Comparison of ENCODE assay signal across 8 mouse cellular contexts in the genomic region with DNA sequence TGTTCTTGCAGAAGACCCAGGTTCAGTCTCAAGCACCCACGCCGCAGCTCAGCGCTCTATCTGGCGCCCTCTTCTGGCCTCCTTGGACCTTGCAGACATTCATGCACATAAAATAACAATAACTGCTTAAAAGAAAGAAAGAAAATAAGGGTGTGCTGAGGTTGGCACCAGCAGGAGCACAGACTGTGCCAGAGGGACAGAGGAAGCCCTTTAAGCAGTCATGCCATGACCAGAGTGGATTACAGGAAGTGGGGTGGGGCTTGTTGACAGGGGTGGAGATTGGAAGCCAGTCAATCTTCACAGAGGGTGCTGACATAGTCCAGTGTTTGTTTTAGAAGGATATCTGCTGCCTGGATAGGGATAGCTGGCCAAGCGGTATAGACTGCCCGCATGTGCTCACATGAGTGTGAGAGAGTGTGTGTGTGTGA. TPM values are rescaled to one million over a fixed set of nuclear protein-coding genes. Genes with fewer than 3 reads are reported as not detected.
DNase-seq lines count a peak whose midpoint lies in the region; ATAC-seq and TF ChIP-seq lines count a peak whose summit lies in the region.

No protein-coding gene starts in this region.

- no peak overlapping the region for H3K9ac ChIP-seq in liver, embryonic 11.5 days (ENCODE audit: low read depth, low read length)
- no peak overlapping the region for H3K9ac ChIP-seq in stomach, embryonic 16.5 days (ENCODE audit: low read length)
- no peak overlapping the region for H3K9ac ChIP-seq in forebrain, embryonic 13.5 days

- no peak overlapping the region for H3K4me3 ChIP-seq in liver, embryonic 11.5 days (ENCODE audit: low read depth, low read length)
- no peak overlapping the region for H3K4me3 ChIP-seq in cortical plate, adult 2 months (ENCODE audit: insufficient read depth, low read length)
- no peak overlapping the region for H3K4me3 ChIP-seq in stomach, embryonic 16.5 days (replicated peaks; ENCODE audit: low read length)
- H3K4me3 ChIP-seq in forebrain, embryonic 13.5 days, result no peak overlapping the region
- H3K4me3 ChIP-seq in embryonic facial prominence, embryonic 10.5 days, result no peak overlapping the region

- TF ChIP-seq POLR2A in cortical plate, adult 2 months (IDR thresholded peaks at IDR 0.05; ENCODE audit: extremely low read depth, insufficient read depth, low read length), result no peak

- peak; percentile 31 for TF ChIP-seq CTCF in cortical plate, adult 2 months (IDR thresholded peaks at IDR 0.05; ENCODE audit: extremely low read depth, insufficient read depth, low read length)

- ATAC-seq in liver, embryonic 11.5 days (replicated peaks; ENCODE audit: low FRiP score), result no peak
- ATAC-seq in stomach, embryonic 16.5 days (ENCODE audit: insufficient read depth, low FRiP score), result peak; percentile 65; the same call in 1 of the 2 replicates
- ATAC-seq in forebrain, embryonic 13.5 days, result no peak

- H3K27ac ChIP-seq in liver, embryonic 11.5 days (ENCODE audit: low read depth, low read length), result no peak overlapping the region
- H3K27ac ChIP-seq in cortical plate, adult 2 months (ENCODE audit: insufficient read depth, low read length), result no peak overlapping the region
- no peak overlapping the region for H3K27ac ChIP-seq in stomach, embryonic 16.5 days (ENCODE audit: low read length)
- no peak overlapping the region for H3K27ac ChIP-seq in forebrain, embryonic 13.5 days
- no peak overlapping the region for H3K27ac ChIP-seq in embryonic facial prominence, embryonic 10.5 days (replicated peaks)

- peak; percentile 29 for DNase-seq in liver
- DNase-seq in liver, embryonic 11.5 days (ENCODE audit: low spot score), result no peak
- peak; percentile 55 to 62 for DNase-seq in kidney, postnatal 36 days
- no peak for DNase-seq in embryonic facial prominence, embryonic 10.5 days (ENCODE audit: low spot score)
- DNase-seq in MN1 (ENCODE audit: low spot score), result no peak

- no peaks in the 10 kb centered on the region for H3K9me3 ChIP-seq in liver, embryonic 11.5 days (ENCODE audit: control insufficient read depth, low read length)
- H3K9me3 ChIP-seq in stomach, embryonic 16.5 days (replicated peaks; ENCODE audit: control insufficient read depth, low read length), result no peaks in the 10 kb centered on the region
- H3K9me3 ChIP-seq in forebrain, embryonic 13.5 days (replicated peaks), result no peaks in the 10 kb centered on the region
- no peaks in the 10 kb centered on the region for H3K9me3 ChIP-seq in embryonic facial prominence, embryonic 10.5 days

- H3K4me1 ChIP-seq in liver, embryonic 11.5 days (replicated peaks; ENCODE audit: control insufficient read depth, insufficient read depth, low read length), result no peaks in the 10 kb centered on the region
- no peaks in the 10 kb centered on the region for H3K4me1 ChIP-seq in cortical plate, adult 2 months (ENCODE audit: control insufficient read depth, insufficient read depth, low read length)
- H3K4me1 ChIP-seq in stomach, embryonic 16.5 days (ENCODE audit: control insufficient read depth, insufficient read depth, low read length), result no peaks in the 10 kb centered on the region
- H3K4me1 ChIP-seq in forebrain, embryonic 13.5 days, result no peaks in the 10 kb centered on the region
- peaks cover 18% of the 10 kb centered on the region for H3K4me1 ChIP-seq in embryonic facial prominence, embryonic 10.5 days

- H3K4me2 ChIP-seq in liver, embryonic 11.5 days, result no peak overlapping the region
- H3K4me2 ChIP-seq in stomach, embryonic 16.5 days (ENCODE audit: low read depth, low read length), result no peak overlapping the region
- H3K4me2 ChIP-seq in forebrain, embryonic 13.5 days, result no peak overlapping the region

- H3K27me3 ChIP-seq in liver, embryonic 11.5 days (replicated peaks; ENCODE audit: control insufficient read depth, insufficient read depth, low read length), result no peaks in the 10 kb centered on the region
- H3K27me3 ChIP-seq in stomach, embryonic 16.5 days (ENCODE audit: control insufficient read depth, insufficient read depth, low read length), result no peaks in the 10 kb centered on the region
- no peaks in the 10 kb centered on the region for H3K27me3 ChIP-seq in forebrain, embryonic 13.5 days
- no peaks in the 10 kb centered on the region for H3K27me3 ChIP-seq in embryonic facial prominence, embryonic 10.5 days (replicated peaks; ENCODE audit: low read depth, poor library complexity, severe bottlenecking)

- no peaks in the 10 kb centered on the region for H3K36me3 ChIP-seq in liver, embryonic 11.5 days (ENCODE audit: control insufficient read depth, insufficient read depth, low read length)
- no peaks in the 10 kb centered on the region for H3K36me3 ChIP-seq in stomach, embryonic 16.5 days (ENCODE audit: control insufficient read depth, insufficient read depth, low read length)
- H3K36me3 ChIP-seq in forebrain, embryonic 13.5 days (ENCODE audit: poor library complexity, severe bottlenecking), result no peaks in the 10 kb centered on the region
- H3K36me3 ChIP-seq in embryonic facial prominence, embryonic 10.5 days (replicated peaks), result no peaks in the 10 kb centered on the region; the same call in 1 of the 2 replicates

- WGBS in liver, embryonic 11.5 days, result 56% methylated on average over 6 of the region's 6 CpGs
- WGBS in stomach, embryonic 16.5 days, result 57% methylated on average over 6 of the region's 6 CpGs
- 65% methylated on average over 6 of the region's 6 CpGs for WGBS in forebrain, embryonic 13.5 days
- WGBS in embryonic facial prominence, embryonic 10.5 days, result 57% methylated on average over 6 of the region's 6 CpGs

RNA-seq across cellular contexts. Expression of a gene that starts 10.1 kb away (rescaled TPM):
- polyA plus RNA-seq in liver, embryonic 11.5 days (2014; fragmentation: Nextera tagmentation; extraction: Ambion mirVana), result 40.0 and 43.6 TPM in 2 replicates
- polyA plus RNA-seq in cortical plate, adult 2 months (2012; rRNA removed), result 5.7 and 6.3 TPM in 2 replicates
- polyA plus RNA-seq in stomach, embryonic 16.5 days (2015; fragmentation: Nextera tagmentation; extraction: Ambion mirVana), result 14.7 and 15.9 TPM in 2 replicates
- polyA plus RNA-seq in forebrain, embryonic 13.5 days (2015; fragmentation: Nextera tagmentation; extraction: Ambion mirVana), result 27.8 and 28.2 TPM in 2 replicates
- 17.6 and 20.5 TPM in 2 replicates for polyA plus RNA-seq in embryonic facial prominence, embryonic 10.5 days (2016; fragmentation: Nextera tagmentation; extraction: Ambion mirVana)

RNA-seq across cellular contexts. Expression of a gene that starts 10.3 kb away (rescaled TPM):
- polyA plus RNA-seq in liver, embryonic 11.5 days (2014; fragmentation: Nextera tagmentation; extraction: Ambion mirVana), result 33.4 and 33.7 TPM in 2 replicates
- polyA plus RNA-seq in cortical plate, adult 2 months (2012; rRNA removed), result 27.9 and 29.6 TPM in 2 replicates
- 41.1 and 41.8 TPM in 2 replicates for polyA plus RNA-seq in stomach, embryonic 16.5 days (2015; fragmentation: Nextera tagmentation; extraction: Ambion mirVana)
- 50.6 and 52.3 TPM in 2 replicates for polyA plus RNA-seq in forebrain, embryonic 13.5 days (2015; fragmentation: Nextera tagmentation; extraction: Ambion mirVana)
- polyA plus RNA-seq in embryonic facial prominence, embryonic 10.5 days (2016; fragmentation: Nextera tagmentation; extraction: Ambion mirVana), result 59.0 and 63.3 TPM in 2 replicates

RNA-seq across cellular contexts. Expression of a gene that starts 52.6 kb away (rescaled TPM):
- 6.1 and 6.8 TPM in 2 replicates for polyA plus RNA-seq in liver, embryonic 11.5 days (2014; fragmentation: Nextera tagmentation; extraction: Ambion mirVana)
- polyA plus RNA-seq in cortical plate, adult 2 months (2012; rRNA removed), result 5.6 and 5.8 TPM in 2 replicates
- 32.4 and 37.5 TPM in 2 replicates for polyA plus RNA-seq in stomach, embryonic 16.5 days (2015; fragmentation: Nextera tagmentation; extraction: Ambion mirVana)
- 1.1 and 1.3 TPM in 2 replicates for polyA plus RNA-seq in forebrain, embryonic 13.5 days (2015; fragmentation: Nextera tagmentation; extraction: Ambion mirVana)
- polyA plus RNA-seq in embryonic facial prominence, embryonic 10.5 days (2016; fragmentation: Nextera tagmentation; extraction: Ambion mirVana), result 5.2 and 5.5 TPM in 2 replicates

Comparison
In these comparisons a context has a peak if more than half of its experiments do, and no peak if none do; other contexts are left out.
1. DNase-seq: peak in liver (single experiment) and kidney, postnatal 36 days (2 of 2); none in liver, embryonic 11.5 days (single experiment), embryonic facial prominence, embryonic 10.5 days (single experiment) and MN1 (single experiment).